Mouse (Mus musculus) thymus, adult 2 months (tissue): ENCODE measurements around the gene A930017K11Rik.

Experiments
- CTCF ChIP-seq: fragments of 200-500 bp; IDR thresholded peaks from 2 replicates; pipeline ENCODE4 v1.5.1; 2012; ENCODE audit warnings: mild to moderate bottlenecking, control low read depth, low read length, moderate library complexity, borderline replicate concordance; ENCODE audit not compliant: control insufficient read depth, poor library complexity, insufficient read depth; ENCODE audit errors: extremely low read depth
- POLR2A ChIP-seq: fragments of 200-500 bp; IDR thresholded peaks from 2 replicates; pipeline ENCODE4 v1.6.1; 2012; ENCODE audit warnings: mild to moderate bottlenecking, low read length, control low read depth, moderate library complexity; ENCODE audit not compliant: control insufficient read depth, poor library complexity, insufficient read depth; ENCODE audit errors: extremely low read depth

GRCm38 (mm10) chr17:25911816-25912215 is 40.5 kb downstream of the A930017K11Rik start:
- TF ChIP-seq CTCF = no peak
- TF ChIP-seq POLR2A = no peak
